16 mouse cellular contexts compared by ENCODE assay signal in the genomic region with DNA sequence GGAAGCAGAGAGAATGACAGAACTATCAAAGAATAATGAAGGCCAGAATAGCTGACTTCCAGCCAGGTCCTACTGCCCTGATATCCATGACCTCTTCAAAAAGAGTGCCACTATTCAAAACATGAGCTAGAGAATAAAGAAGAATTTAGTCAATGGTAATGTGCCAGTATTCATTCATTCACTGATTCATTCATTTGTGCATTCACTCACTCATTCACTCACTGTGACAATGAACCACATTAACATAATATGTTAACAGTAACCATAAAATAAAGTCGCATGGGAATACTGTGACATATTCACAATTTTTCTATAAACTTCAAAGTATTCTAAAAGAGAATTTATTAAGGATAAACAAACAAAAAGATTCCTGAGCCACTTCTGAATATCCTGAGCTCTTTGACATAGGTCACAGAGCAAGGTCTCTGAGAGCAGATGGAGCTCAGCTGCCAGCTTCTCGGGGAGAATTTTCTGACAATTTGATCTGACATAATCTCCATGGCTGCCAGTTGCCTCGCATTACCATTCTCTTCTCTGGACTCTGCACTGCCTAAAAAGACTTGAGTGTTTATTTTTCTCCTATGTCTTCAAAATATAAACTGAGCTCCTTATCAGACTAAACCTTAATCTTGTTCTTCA.
DNase-seq lines count a peak whose midpoint lies in the region; ATAC-seq and TF ChIP-seq lines count a peak whose summit lies in the region.
"Had no signal": no experiment of that assay in that cellular context is flagged by ENCODE, and none has a peak within 500 bp of the region (broad histone marks: within the 10 kb centered on the region; RNA-seq: fewer than 3 reads in every experiment).

No protein-coding gene starts in this region.

- ATAC-seq in neural tube, embryonic 11.5 days (ENCODE audit: insufficient read depth, low FRiP score, low TSS enrichment): peak; percentile 38
- no peak for ATAC-seq in neural tube, embryonic 15.5 days (ENCODE audit: low FRiP score)
- peak; percentile 75 for ATAC-seq in hindbrain, postnatal 0 days

- no peak for TF ChIP-seq CTCF in hindbrain, postnatal 0 days (IDR thresholded peaks at IDR 0.05; ENCODE audit: low read depth)

- no peaks in the 10 kb centered on the region for H3K9me3 ChIP-seq in neural tube, embryonic 11.5 days (ENCODE audit: control insufficient read depth, low read length)
- H3K9me3 ChIP-seq in neural tube, embryonic 15.5 days (replicated peaks): no peaks in the 10 kb centered on the region
- no peaks in the 10 kb centered on the region for H3K9me3 ChIP-seq in hindbrain, postnatal 0 days (ENCODE audit: low read length)
- H3K9me3 ChIP-seq: limb, embryonic 10.5 days had no signal

- no peak overlapping the region for H3K4me2 ChIP-seq in neural tube, embryonic 11.5 days (ENCODE audit: low read depth)
- no peak overlapping the region for H3K4me2 ChIP-seq in neural tube, embryonic 15.5 days
- H3K4me2 ChIP-seq in hindbrain, postnatal 0 days (ENCODE audit: low read depth, low read length): no peak overlapping the region

- DNase-seq in cerebellum, postnatal 14 days: peak; percentile 46 to 60
- DNase-seq in cerebellum, adult 11 months: no peak
- peak; percentile 14 for DNase-seq in neural tube, embryonic 11.5 days (ENCODE audit: low spot score)
- peak; percentile 66 for DNase-seq in hindbrain, postnatal 0 days (ENCODE audit: low spot score)
- peak; percentile 20 for DNase-seq in retina, postnatal 1 day
- no peak for DNase-seq in right cerebral cortex, postnatal 14 days
- no peak for DNase-seq in gastrocnemius, adult 18-20 months (ENCODE audit: low spot score)
- DNase-seq: B cell, adult 2 months; cerebellum, adult 18-20 months; gastrocnemius, adult 2 months; kidney, adult 11 months; lung, postnatal 10 days; thymus, adult 18-20 months had no signal

- 53% methylated on average over 3 of the region's 3 CpGs for WGBS in neural tube, embryonic 11.5 days
- 33% methylated on average over 3 of the region's 3 CpGs for WGBS in neural tube, embryonic 15.5 days
- 20% methylated on average over 3 of the region's 3 CpGs for WGBS in hindbrain, postnatal 0 days

- no peak overlapping the region for H3K4me3 ChIP-seq in neural tube, embryonic 11.5 days (ENCODE audit: low read depth, low read length)
- H3K4me3 ChIP-seq in neural tube, embryonic 15.5 days (replicated peaks): no peak overlapping the region
- H3K4me3 ChIP-seq in hindbrain, postnatal 0 days (ENCODE audit: low read length): no peak overlapping the region
- H3K4me3 ChIP-seq: gastrocnemius, adult 2 months; limb, embryonic 10.5 days had no signal

- H3K27ac ChIP-seq in neural tube, embryonic 11.5 days (ENCODE audit: low read depth, low read length): no peak overlapping the region
- H3K27ac ChIP-seq in neural tube, embryonic 15.5 days (replicated peaks): no peak overlapping the region
- no peak overlapping the region for H3K27ac ChIP-seq in hindbrain, postnatal 0 days
- H3K27ac ChIP-seq: gastrocnemius, adult 2 months; limb, embryonic 10.5 days; liver, embryonic 14.5 days had no signal

- no peaks in the 10 kb centered on the region for H3K27me3 ChIP-seq in neural tube, embryonic 11.5 days (ENCODE audit: control insufficient read depth, insufficient read depth, low read length)
- no peaks in the 10 kb centered on the region for H3K27me3 ChIP-seq in neural tube, embryonic 15.5 days (replicated peaks)
- no peaks in the 10 kb centered on the region for H3K27me3 ChIP-seq in hindbrain, postnatal 0 days (ENCODE audit: insufficient read depth, low read length)

- no peaks in the 10 kb centered on the region for H3K4me1 ChIP-seq in neural tube, embryonic 11.5 days (ENCODE audit: control insufficient read depth, insufficient read depth, low read length)
- H3K4me1 ChIP-seq in neural tube, embryonic 15.5 days: no peaks in the 10 kb centered on the region
- H3K4me1 ChIP-seq in hindbrain, postnatal 0 days (ENCODE audit: insufficient read depth, low read length): no peaks in the 10 kb centered on the region
- H3K4me1 ChIP-seq: limb, embryonic 10.5 days had no signal

- no peaks in the 10 kb centered on the region for H3K36me3 ChIP-seq in neural tube, embryonic 11.5 days (ENCODE audit: control insufficient read depth, insufficient read depth, low read length)
- no peaks in the 10 kb centered on the region for H3K36me3 ChIP-seq in neural tube, embryonic 15.5 days
- H3K36me3 ChIP-seq in hindbrain, postnatal 0 days (ENCODE audit: insufficient read depth, low read length): no peaks in the 10 kb centered on the region
- H3K36me3 ChIP-seq: limb, embryonic 10.5 days had no signal

- no peak overlapping the region for H3K9ac ChIP-seq in neural tube, embryonic 11.5 days (ENCODE audit: low read length)
- no peak overlapping the region for H3K9ac ChIP-seq in neural tube, embryonic 15.5 days (replicated peaks)
- no peak overlapping the region for H3K9ac ChIP-seq in hindbrain, postnatal 0 days (replicated peaks; ENCODE audit: low read length)
- H3K9ac ChIP-seq: liver, embryonic 14.5 days had no signal

Comparison
In these comparisons a context has a peak if more than half of its experiments do, and no peak if none do; other contexts are left out.
1. DNase-seq: peak in cerebellum, postnatal 14 days (2 of 2), neural tube, embryonic 11.5 days (single experiment), hindbrain, postnatal 0 days (single experiment) and retina, postnatal 1 day (single experiment); none in cerebellum, adult 11 months (single experiment), right cerebral cortex, postnatal 14 days (single experiment) and gastrocnemius, adult 18-20 months (single experiment).